Mouse (Mus musculus) MN1 (cell line): Measurements from ENCODE around the gene Neu3.

Experiments
- DNase-seq: peaks from one replicate; pipeline ENCODE4 v3.0.0-alpha.2; 2016; ENCODE audit warnings: low spot score

Gene Neu3

DNA sequence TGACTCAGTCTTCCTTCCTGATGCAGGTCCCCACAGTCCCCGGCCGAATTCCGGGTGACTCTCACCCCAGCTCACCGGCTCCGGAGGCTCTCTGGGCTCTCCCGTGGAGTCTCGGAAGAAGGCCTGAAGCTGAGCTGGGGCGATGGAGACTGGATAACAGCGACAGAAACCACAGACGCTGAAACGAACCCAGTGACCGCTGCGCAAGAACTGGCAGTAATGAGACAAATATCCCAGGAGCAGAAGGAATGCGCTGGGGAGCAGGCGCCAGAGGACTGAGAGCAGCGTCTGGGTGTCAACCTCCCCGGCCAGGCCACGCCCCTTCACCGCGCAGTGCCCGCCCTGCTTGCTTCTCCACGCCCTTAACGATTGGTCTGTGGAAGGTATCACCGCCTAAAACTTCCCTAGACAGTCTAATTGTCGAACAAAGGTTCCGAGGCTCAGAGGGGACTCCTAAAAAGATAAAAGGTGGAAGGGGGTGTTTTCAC, at the start of gene Neu3:
Gene Neu3 (minus strand): TSS at position 335 of the 488 bp plus-strand sequence.
- peak; percentile 89 for DNase-seq

DNA sequence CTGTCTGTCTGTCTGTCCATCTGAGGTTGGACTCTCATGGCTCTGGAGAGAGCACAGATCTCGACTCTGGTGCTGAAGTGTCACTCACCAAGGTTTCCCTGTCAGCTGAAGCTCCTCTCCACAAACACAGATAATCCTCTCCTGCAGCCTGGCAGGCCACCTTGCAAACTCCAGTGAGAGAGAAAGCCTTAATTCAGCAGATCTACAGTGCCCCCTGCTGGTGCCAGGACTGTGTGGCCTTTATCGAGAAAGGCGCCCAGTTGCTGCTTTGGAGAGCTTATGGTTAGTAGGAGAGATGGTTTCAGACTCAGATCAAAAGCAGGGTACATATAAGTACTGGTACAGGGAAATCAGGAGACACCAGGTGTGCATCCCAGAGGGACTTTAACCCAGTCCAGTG, 48.1 kb upstream of the Neu3 start:
- DNase-seq = peak; percentile 89

DNA sequence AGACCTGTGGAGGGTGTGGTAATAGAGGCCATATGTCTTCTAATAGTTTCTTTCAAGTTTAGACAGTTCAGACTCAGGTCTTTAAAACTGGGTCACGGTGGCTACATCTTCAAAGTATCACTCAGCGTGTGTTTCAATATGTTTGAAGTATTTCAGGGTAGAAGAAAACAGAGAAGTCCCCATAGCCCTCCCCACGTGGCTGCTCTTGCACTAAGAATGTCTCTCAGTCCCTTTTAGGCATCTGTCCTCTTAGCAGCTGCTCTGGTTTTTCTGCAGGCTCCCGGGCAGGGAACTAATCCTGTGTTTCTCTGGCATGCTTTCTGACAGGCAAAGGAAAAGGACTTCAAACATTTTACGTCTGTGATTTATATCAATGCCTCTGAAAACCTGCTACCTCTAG, 47.7 kb upstream of the Neu3 start:
- no peak for DNase-seq

DNA sequence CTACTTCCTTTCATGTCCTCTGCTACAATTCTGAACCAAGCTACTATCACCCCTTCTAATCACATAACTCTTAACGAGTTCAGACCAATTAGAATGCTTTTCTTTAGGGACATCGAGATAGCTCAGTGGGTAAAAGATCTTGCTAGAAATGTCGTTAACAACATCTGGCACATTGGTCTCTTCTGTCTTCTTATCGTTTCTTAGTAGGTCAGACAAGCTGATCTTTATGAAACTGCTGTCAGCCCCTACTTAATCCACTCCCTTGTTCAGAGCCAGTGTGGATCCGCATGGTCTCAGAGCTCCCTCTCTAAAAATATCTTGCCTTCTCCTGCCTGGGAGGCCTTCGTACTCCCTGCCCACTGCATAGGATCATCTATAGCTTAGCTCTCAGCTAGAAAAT, 45.7 kb upstream of the Neu3 start:
- no peak for DNase-seq

DNA sequence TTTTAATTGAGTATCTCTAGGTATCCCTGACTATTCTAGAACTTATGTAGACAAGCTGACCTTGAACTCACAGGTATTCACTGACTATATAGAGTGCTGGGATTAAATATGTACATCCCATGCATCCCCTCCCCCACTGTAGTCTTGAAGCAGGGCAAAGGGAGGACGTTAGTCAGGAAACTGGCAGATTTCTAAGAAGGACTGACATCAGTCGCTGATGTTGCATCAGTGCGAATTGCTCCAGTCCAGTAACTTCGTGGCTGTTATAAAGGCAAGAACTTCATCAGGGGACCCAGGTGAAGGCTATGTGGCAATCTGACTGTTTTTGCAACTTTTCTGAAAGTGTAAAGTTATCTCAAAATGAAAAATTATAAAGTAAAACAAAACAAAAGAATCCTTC, 41.1 kb upstream of the Neu3 start:
- no peak for DNase-seq

DNA sequence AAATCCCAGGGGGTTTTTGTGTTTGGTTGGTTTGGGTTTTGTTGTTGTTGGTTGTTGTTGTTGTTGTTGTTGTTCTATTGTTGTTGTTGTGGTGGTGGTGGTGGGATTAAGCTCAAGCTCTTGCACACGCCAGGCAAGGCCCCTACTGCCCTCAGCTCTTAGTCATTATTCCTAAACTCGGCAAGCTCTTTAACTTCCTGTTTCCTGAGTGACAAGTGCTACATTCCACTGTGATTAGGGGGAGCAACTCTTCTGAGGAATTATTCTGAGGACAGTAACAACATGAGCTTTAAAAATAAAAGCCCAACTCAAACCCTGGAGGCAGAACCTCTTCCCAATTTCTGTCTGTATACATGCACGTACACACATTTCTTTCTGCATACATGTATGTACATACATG, 37.0 kb upstream of the Neu3 start:
- no peak for DNase-seq

DNA sequence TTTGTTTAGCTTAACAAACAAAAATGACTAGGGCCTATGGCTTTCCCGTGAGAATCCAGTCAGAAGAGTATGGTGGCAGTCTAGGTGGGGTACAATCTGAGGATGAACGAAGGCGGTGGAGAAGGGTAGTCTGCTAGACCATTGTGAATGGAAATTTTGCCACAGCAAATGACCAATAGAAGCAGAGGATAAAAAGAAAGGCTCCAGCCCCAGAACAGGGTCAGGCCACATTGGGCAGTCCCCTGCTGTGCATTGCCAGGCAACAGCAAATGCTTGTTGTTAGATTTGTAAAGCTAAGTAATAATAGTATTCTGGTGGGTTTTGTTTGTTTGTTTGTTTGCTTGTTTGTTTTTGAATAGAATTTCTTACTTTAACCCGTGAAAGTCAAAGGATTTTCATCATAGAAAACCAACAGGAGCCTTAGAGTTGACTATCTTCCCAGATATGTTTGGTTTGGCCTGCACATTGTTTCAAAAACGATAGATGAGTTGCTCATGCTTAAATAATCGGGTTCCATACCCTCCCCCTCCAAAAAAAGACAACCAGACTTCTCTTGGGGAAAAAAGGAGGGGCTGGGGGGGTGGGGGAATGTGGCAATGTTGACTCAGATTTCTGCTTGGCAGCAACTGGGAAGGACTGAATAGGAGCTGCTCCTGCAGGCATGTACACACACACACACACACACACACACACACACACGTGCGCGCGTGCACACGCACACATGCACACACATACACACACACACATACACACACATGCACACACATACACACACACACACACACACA, 36.2 kb upstream of the Neu3 start:
- no peak for DNase-seq

DNA sequence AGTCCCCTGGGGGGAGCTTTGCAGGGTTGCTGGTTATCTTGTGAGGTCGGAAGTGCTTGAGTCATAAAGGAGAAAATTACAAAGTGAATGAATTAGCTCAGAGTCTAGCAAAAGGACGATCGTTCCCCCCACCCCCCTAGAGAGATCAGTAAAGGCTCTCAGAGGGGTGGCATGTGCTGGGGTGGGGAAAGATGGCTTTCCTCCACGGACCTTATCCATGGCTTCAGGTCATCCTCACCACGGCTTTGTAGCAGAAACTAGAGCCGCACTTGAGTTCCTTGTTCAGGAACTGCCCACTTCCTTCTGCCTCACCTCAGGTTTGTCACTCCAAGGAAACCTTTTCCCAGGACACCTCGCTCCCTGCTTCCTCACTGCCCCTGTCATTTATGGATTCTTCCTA, 35.1 kb upstream of the Neu3 start, which contains the start of gene Spcs2:
Gene Spcs2 (minus strand): TSS at position 101 of the 400 bp plus-strand sequence.
- no peak for DNase-seq

DNA sequence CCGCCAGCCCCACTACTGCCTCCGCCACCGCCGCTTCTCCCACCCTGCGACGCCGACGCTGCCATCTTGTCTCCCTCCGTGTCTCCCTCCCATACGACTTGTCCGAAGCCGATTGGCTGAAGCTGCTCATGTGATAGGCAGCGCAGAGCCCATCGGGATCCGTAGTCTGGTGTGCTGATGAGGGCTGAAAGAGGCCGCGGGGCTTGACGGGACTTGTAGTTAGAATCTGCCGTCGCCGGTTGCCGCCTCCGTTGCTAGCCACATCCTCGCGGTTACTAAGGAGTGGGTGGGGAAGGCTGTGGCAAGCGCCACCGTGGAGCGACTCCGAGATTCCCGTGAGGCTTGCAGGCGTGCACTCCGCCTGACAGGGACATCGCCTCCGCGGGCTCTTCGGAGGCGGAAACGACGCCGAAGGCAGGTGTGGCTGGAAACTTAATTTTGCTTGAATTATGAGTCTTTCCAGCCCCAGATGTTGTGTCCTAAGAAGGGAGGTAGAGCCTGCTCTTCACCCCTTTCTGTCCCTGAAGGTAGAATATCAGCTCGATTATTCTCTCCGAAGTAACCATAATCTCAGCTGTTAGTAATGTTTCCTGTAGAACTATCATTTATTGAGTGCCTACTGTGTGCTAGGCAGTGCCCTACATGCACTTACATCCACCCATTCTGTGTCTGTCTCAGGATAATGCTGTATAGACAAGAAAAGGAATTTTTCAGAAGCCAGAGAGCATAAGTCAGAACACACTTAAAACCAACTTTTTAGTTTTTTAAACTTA, 30.8 kb upstream of the Neu3 start, which contains the start of gene Xrra1:
Gene Xrra1 (plus strand): TSS at position 304 of the 773 bp plus-strand sequence.
- DNase-seq = peak; percentile 99

DNA sequence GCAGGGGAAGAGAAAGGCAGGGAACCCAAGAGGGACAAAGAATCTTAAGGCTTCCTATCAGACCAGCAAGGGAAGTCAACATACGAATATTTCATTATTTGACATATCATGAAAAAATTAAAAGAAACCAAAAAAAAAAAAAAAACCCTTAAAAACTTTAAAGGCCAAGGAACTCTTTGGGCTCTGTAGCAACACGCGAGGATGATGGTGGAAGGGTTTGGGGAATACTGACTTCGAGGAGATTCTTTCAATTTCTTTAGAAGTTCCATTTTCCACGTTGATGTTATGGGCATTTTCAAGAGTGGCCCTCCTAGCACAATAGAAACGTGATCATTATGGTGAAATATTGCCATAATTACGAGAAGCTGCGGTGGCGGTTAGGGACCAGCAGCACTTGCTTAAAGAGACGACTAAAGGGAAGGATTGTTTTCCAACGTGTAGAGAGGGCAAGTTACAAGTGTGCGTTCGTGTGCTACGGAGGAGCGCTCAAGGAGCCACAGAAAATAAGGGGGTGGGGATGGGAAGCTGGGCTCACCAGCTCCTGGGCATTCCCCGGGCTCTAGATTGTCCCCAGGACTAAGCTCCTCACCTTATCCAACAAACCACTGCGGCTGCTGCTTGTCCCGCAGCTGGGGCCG, 30.1 kb upstream of the Neu3 start:
- no peak for DNase-seq

DNA sequence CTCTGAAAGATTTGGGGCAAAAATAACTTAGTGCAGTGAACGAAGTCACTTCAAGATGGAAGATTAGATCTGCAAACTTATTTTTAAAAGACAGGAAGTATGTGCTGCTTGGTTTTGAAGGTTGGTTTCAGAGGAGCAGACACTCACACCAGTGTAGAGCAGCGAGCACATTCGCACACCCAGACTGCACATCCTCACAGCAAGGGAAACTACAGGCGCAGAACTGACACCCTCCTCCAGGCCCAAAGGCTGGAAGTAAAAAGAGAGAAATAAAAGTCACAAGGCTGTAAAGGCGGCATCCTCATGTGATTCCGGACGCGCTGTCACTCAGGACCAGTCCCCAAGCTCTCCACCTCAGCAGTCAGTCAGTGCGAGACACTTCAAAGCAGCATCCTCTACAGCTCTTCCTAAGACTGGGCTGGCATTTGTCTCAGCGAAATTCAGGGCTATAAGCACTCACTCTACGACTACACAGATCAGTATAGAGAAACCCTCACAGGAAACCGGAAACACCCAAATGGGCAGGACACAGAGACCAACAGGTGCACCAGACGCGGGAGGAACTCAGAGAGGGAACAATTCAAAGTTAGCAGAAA, 28.1 kb upstream of the Neu3 start:
- no peak for DNase-seq

DNA sequence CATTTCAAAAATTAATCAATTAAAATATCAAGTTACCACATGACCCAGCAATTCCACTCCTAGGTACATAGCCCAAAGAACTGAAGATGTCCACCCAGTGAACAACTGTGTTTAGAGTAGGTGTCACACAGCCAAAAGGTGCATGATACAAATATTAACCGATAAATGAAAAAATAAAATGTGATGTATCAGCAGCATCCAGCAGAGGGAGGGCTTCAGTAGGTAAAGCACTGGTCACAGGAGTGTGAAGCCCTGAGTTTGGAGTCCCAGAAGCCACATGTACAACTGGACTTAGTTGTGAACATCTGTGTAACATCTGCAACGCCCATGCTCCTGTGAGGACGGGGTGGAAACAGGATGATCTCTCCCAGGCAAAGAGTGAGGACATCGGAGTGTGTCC, 26.1 kb upstream of the Neu3 start:
- no peak for DNase-seq

DNA sequence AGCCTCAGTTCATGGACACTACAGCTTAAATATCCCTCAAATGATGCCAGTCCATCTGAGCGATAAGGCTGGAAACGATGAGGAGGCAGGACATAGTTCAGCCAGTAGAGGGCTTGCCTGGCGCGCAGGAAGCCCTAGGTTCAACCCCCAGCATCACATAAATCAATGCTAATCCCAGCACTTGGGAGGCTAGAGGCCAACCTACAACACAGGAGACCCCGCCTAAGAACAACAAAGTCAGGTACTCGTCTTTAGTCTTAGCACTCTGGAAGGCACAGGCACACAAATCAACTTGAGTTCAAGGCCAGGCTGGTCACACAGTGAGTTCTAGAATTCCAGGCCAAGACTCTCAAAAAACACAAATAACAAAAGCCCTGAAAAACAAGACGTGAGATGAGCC, 25.1 kb upstream of the Neu3 start:
- no peak for DNase-seq

DNA sequence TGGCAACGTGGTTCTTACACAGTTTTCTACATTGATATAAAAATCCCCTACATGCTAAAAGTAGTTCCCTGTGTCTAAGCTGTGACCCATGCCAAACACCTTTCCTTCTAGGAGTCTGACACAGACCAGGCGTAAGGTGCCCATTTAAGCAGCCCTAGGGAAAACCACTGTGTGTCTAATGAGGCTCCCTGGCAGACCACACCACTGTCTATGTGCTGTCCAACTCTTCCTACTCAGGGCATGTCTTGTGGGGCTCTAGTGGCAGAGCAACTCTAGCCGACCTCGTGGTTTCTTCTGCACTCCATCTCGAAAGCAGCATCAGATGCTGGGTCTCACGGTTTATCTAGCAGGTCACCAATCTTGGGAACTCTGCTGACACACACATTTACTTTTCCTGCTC, 23.4 kb upstream of the Neu3 start:
- DNase-seq = peak; percentile 24

DNA sequence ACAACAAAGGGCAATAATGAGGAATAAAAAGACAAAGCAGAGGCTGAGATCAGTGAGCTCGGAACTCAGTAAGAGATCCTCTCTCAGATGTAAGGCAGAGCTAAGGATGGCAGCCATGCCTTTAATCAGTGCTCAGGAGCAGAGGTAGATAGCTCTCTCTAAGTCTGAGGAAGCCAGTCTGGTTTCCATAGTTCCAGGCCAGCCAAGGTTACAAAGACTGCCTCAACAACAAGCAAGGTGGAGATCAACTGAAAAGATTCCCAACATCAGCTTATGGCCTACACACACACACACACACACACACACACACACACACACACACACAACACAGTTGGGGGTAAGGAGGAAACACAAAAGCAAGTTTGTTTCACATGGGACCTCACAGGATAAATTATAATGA, 22.9 kb upstream of the Neu3 start:
- DNase-seq = no peak

DNA sequence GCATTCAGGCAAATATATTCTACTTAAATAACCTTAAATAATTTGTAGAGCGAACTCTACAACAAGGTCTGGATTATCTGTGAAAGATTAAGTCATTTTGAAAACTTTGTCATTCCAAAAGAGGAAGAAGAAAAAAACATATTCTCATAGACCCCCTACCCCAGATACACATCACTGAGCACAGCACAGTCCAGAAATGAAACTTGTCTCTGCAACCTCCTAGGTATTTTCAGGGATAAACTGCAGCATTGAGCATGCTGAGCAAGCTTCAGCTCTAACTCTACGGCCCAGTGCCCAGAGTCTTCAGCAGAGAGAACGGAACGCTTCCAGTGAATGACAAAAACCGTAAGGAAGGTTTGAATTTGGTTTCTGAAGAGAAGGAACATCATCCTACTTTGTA, 22.3 kb upstream of the Neu3 start:
- no peak for DNase-seq

DNA sequence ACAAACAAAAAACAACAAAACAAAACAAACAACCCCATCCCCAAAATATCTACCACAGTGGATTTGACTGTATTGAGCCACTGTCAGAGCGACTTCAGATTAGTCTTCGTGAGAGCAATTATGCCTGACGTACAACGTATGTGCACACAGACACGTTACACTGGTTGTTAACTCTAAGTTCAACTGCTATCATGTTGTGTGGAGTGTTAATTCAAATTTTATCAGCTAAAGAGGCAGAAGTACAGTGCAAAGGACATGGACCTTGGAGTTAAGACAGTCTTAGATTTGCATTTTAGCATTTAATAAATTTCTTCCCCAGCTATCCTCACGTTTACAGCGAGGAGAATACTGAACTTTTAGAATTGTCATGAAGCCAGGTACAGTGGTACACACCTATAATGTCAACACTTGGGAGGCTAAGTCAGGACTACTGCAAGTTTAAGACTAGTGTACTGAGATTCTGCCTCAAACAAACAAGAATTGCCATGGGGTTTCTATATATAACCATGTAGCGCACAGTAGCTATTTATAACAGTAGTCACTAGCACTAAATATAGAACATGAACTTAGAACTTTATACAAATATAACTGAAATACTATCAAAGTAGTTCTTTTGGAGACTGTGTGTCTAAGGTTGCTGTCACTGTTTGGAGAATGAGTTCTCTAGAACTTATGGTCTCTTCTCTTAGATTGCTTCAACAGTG, 17.5 kb upstream of the Neu3 start:
- no peak for DNase-seq

DNA sequence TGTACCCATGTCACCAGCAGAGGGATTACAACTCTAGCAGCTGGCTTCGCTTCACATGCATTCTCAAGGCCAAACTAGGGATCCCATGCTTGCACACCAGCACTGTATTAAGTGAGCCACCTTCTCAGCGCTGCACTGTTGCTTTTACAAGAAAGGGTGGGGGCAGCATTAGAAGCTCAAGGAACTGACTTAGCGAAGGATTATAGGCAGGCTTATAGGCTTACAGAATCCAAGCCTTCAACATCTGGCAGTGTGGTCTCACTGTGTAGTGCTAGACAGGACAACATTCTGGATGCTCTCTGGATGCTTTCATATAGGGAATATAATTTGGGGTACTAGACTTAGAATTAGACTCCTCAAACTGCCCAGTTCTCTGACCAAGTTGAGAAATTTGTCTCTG, 10.0 kb upstream of the Neu3 start:
- DNase-seq = no peak

DNA sequence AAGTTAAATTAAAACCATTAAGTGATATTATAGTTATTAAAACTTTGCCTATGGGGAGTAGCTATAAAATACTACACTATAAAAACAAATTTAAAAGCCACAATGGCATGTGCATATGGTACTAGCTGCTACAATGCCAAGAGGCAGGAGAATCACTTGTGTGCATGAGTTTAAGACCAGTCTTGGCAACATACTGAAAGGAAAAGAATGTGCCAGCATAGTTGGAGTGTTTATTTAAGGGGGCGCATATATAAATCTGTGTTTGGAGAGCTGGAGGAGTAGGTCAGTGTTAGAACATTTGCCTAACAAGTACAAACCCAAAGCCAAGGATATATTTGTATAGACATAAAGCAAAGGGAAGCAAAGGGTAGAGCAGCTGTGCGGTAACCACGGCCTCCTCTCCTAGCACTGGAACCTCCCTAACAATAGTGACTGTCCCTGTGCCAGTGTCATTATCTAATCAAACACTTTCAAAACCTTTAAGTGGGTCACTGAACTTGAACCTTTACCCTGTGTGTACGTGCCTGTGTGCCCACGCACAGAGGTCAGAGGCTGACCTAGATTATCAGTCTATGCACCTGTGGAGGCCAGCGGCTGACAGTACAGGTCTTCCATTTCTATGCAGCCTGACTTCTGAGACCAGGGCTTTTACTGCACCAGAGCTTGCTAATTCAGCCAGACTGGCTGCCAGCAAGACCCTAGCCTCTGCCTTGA, 9.3 kb upstream of the Neu3 start:
- DNase-seq = no peak

DNA sequence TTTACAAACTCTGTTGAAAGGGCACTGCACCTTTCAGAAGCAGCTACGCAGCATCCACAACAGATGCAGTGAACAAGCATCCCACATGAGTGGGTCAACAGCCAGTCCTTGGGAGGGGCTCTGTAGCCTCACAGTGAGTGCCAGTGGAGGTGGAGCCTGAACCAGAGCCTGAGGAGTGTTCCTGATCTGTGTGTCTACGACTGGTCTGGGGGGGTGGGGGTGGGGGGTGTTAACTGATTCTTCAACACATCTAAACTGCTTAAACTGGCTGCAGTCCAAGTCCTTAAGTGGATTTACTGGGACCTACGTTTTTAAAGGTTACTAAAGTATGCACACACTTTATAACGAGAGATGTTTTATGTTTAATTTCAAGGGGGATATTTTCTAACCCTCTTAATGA, 8.6 kb upstream of the Neu3 start:
- DNase-seq = no peak

DNA sequence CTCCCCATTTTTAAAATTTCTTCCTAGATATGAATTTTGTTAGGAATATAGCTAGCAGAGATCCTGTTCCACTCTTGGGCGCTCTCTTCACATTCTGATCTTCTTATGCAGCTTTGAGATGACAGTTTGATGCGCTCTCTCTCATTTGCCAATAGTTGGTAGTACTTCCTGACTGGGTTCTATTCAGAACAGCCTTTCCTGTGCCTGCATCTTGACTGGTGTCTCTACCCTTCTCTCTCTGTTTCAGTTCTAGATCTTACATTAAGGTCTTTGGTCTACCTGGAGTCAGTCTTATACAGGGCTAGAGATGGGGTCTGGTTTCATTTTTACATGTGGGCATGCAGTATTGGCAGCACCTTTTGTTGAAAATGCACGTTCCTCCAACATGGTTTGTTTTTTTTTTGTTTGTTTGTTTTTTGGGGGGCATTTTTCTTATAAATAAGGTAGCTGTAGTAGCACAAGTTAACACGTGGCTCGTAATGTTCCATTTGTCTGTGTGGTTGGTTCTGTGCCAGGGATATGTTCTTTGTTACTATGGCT, 6.2 kb upstream of the Neu3 start:
- DNase-seq = no peak
